Mouse (Mus musculus) embryonic facial prominence, embryonic 14.5 days (tissue): ENCODE data around the gene Syn3. TPM values are rescaled to one million over a fixed set of nuclear protein-coding genes. Genes with fewer than 3 reads are reported as not detected.

ENCODE experiments used
- ATAC-seq: fragments of 200-750 bp; cut with Nextera tagmentation; 2 replicates; pipeline ENCODE4 v1.8.0; 2017; ENCODE audit warnings: low read depth, moderate number of reproducible peaks, moderate TSS enrichment
- DNase-seq: peaks from one replicate; pipeline ENCODE4 v3.0.0-alpha.2; 2015; ENCODE audit warnings: low spot score
- H3K27ac ChIP-seq: fragments of 300-500 bp; sonication (generic); replicated peaks from 2 replicates; pipeline ENCODE4 v1.5.1; 2014; ENCODE audit warnings: low read depth, mild to moderate bottlenecking, low read length, moderate library complexity
- H3K27me3 ChIP-seq: fragments of 300-500 bp; sonication (generic); replicated peaks from 2 replicates; pipeline ENCODE4 v1.6.1; 2014; ENCODE audit warnings: low read length; ENCODE audit not compliant: control insufficient read depth, insufficient read depth
- H3K36me3 ChIP-seq: fragments of 300-500 bp; sonication (generic); 2 replicates; pipeline ENCODE4 v1.6.1; 2014; ENCODE audit warnings: low read length, mixed read lengths; ENCODE audit not compliant: control insufficient read depth, insufficient read depth
- H3K4me1 ChIP-seq: fragments of 300-500 bp; sonication (generic); 2 replicates; pipeline ENCODE4 v1.6.1; 2014; ENCODE audit warnings: antibody characterized with exemption, low read length; ENCODE audit not compliant: control insufficient read depth, insufficient read depth
- H3K4me2 ChIP-seq: fragments of 300-500 bp; sonication (generic); 2 replicates; pipeline ENCODE4 v1.6.1; 2014; ENCODE audit warnings: low read depth, mild to moderate bottlenecking, low read length, moderate library complexity, mixed read lengths
- H3K4me3 ChIP-seq: fragments of 300-500 bp; sonication (generic); 2 replicates; pipeline ENCODE4 v1.5.1; 2014; ENCODE audit warnings: low read depth, mild to moderate bottlenecking, low read length
- H3K9ac ChIP-seq: fragments of 300-500 bp; sonication (generic); 2 replicates; pipeline ENCODE4 v1.6.1; 2014; ENCODE audit warnings: low read depth, mild to moderate bottlenecking, low read length, moderate library complexity, mixed read lengths
- H3K9me3 ChIP-seq: fragments of 300-500 bp; sonication (generic); 2 replicates; pipeline ENCODE4 v1.6.1; 2016; ENCODE audit warnings: low read length; ENCODE audit not compliant: control insufficient read depth
- WGBS: fragments of 180-500 bp; shearing (Covaris S2); extraction: QIAGEN DNeasy Blood & Tissue Kit; methylation state at CpG from one replicate; pipeline ENCODE4 v1.1.7; 2014; 5-methylcytosine and 5-hydroxymethylcytosine counted together
- polyA plus RNA-seq: library from polyadenylated mRNA; unstranded; fragments of >200 nt; fragmentation: Nextera tagmentation; extraction: Ambion mirVana; gene quantifications from 2 replicates; pipeline ENCODE4 v1.2.1, GENCODE M21; 2014

The Syn3 gene
- polyA plus RNA-seq, 1 experiment from 2014 or later, result 2.4 TPM

GRCm38 (mm10) chr10:86203915-86204314 is 294.8 kb downstream of the Syn3 start:
- H3K9ac ChIP-seq, result no peak overlapping the region
- H3K9me3 ChIP-seq, result no peaks in the 10 kb centered on the region
- H3K4me2 ChIP-seq, result no peak overlapping the region
- no peaks in the 10 kb centered on the region for H3K27me3 ChIP-seq
- no peak overlapping the region for H3K4me3 ChIP-seq
- H3K36me3 ChIP-seq, result no peaks in the 10 kb centered on the region
- DNase-seq (no peak), ATAC-seq (no peak)
- no peaks in the 10 kb centered on the region for H3K4me1 ChIP-seq
- no peak overlapping the region for H3K27ac ChIP-seq

GRCm38 (mm10) chr10:86203175-86203574 is 295.5 kb downstream of the Syn3 start:
- 82% methylated on average over 6 of the region's 6 CpGs for WGBS
- Histone ChIP-seq H3K4me2 (no peak overlapping the region), H3K36me3 (no peaks in the 10 kb centered on the region), H3K27ac (no peak overlapping the region), H3K4me3 (no peak overlapping the region), H3K27me3 (no peaks in the 10 kb centered on the region), H3K4me1 (no peaks in the 10 kb centered on the region), H3K9ac (no peak overlapping the region), H3K9me3 (no peaks in the 10 kb centered on the region)
- ATAC-seq (no peak), DNase-seq (no peak)

GRCm38 (mm10) chr10:86201826-86202225 is 296.9 kb downstream of the Syn3 start:
- Histone ChIP-seq H3K9ac (no peak overlapping the region), H3K36me3 (no peaks in the 10 kb centered on the region), H3K4me3 (no peak overlapping the region), H3K27ac (no peak overlapping the region), H3K4me1 (no peaks in the 10 kb centered on the region), H3K27me3 (no peaks in the 10 kb centered on the region), H3K9me3 (no peaks in the 10 kb centered on the region), H3K4me2 (no peak overlapping the region)
- DNase-seq (no peak), ATAC-seq (no peak)
- 74% methylated on average over 7 of the region's 7 CpGs for WGBS

- no peak overlapping the region for H3K4me3 ChIP-seq
- H3K9ac ChIP-seq, result no peak overlapping the region
- H3K36me3 ChIP-seq, result no peaks in the 10 kb centered on the region
- no peak overlapping the region for H3K27ac ChIP-seq
- no peak overlapping the region for H3K4me2 ChIP-seq
- H3K27me3 ChIP-seq, result no peaks in the 10 kb centered on the region
- 80% methylated on average over 3 of the region's 3 CpGs for WGBS
- H3K9me3 ChIP-seq, result no peaks in the 10 kb centered on the region
- no peak for ATAC-seq
- H3K4me1 ChIP-seq, result no peaks in the 10 kb centered on the region
- DNase-seq, result peak; percentile 26
Observed at GRCm38 (mm10) chr10:86201006-86201405, 297.7 kb downstream of the Syn3 start.

GRCm38 (mm10) chr10:86196414-86197025 is 302.2 kb downstream of the Syn3 start:
- ATAC-seq, result no peak
- no peak overlapping the region for H3K27ac ChIP-seq
- H3K4me1 ChIP-seq, result peaks cover 7% of the 10 kb centered on the region; the same call in 1 of the 2 replicates
- H3K9me3 ChIP-seq, result no peaks in the 10 kb centered on the region
- WGBS, result 74% methylated on average over 3 of the region's 3 CpGs
- no peak overlapping the region for H3K9ac ChIP-seq
- H3K4me2 ChIP-seq, result no peak overlapping the region
- no peak for DNase-seq
- H3K27me3 ChIP-seq, result no peaks in the 10 kb centered on the region
- no peaks in the 10 kb centered on the region for H3K36me3 ChIP-seq
- no peak overlapping the region for H3K4me3 ChIP-seq

- H3K4me2 ChIP-seq, result no peak overlapping the region
- ATAC-seq (peak; percentile 68; the same call in 1 of the 2 replicates), DNase-seq (peak; percentile 62)
- H3K27ac ChIP-seq, result no peak overlapping the region
- WGBS, result 53% methylated on average over 4 of the region's 4 CpGs
- no peaks in the 10 kb centered on the region for H3K36me3 ChIP-seq
- no peak overlapping the region for H3K9ac ChIP-seq
- peaks cover 7% of the 10 kb centered on the region; the same call in 1 of the 2 replicates for H3K4me1 ChIP-seq
- H3K4me3 ChIP-seq, result no peak overlapping the region
- no peaks in the 10 kb centered on the region for H3K9me3 ChIP-seq
- H3K27me3 ChIP-seq, result no peaks in the 10 kb centered on the region
Observed at GRCm38 (mm10) chr10:86194722-86195121, 304.0 kb downstream of the Syn3 start.

GRCm38 (mm10) chr10:86193863-86194434 is 304.7 kb downstream of the Syn3 start:
- Histone ChIP-seq H3K4me1 (peaks cover 7% of the 10 kb centered on the region; the same call in 1 of the 2 replicates), H3K27me3 (no peaks in the 10 kb centered on the region), H3K36me3 (no peaks in the 10 kb centered on the region), H3K27ac (no peak overlapping the region), H3K9me3 (no peaks in the 10 kb centered on the region), H3K4me2 (no peak overlapping the region), H3K9ac (no peak overlapping the region), H3K4me3 (no peak overlapping the region)
- DNase-seq, result peak; percentile 30
- WGBS, result 33% methylated on average over 4 of the region's 4 CpGs
- ATAC-seq, result 0 out of 2 replicates have a peak, but pooled peaks have one; percentile 18

GRCm38 (mm10) chr10:86188614-86189013 is 310.1 kb downstream of the Syn3 start:
- Histone ChIP-seq H3K4me2 (no peak overlapping the region), H3K9ac (no peak overlapping the region), H3K4me3 (no peak overlapping the region), H3K9me3 (no peaks in the 10 kb centered on the region), H3K4me1 (no peaks in the 10 kb centered on the region), H3K27me3 (no peaks in the 10 kb centered on the region), H3K36me3 (no peaks in the 10 kb centered on the region), H3K27ac (no peak overlapping the region)
- 72% methylated on average over 4 of the region's 4 CpGs for WGBS
- ATAC-seq (no peak), DNase-seq (no peak)

- H3K9me3 ChIP-seq, result no peaks in the 10 kb centered on the region
- H3K36me3 ChIP-seq, result no peaks in the 10 kb centered on the region
- H3K4me3 ChIP-seq, result no peak overlapping the region
- H3K4me2 ChIP-seq, result no peak overlapping the region
- H3K27me3 ChIP-seq, result no peaks in the 10 kb centered on the region
- WGBS, result 81% methylated on average over 5 of the region's 5 CpGs
- H3K9ac ChIP-seq, result no peak overlapping the region
- peaks cover 4% of the 10 kb centered on the region for H3K4me1 ChIP-seq
- DNase-seq (no peak), ATAC-seq (no peak)
- H3K27ac ChIP-seq, result no peak overlapping the region
Observed at GRCm38 (mm10) chr10:86187881-86188280, 310.8 kb downstream of the Syn3 start.
